Mouse (Mus musculus) heart, embryonic 14.5 days (tissue): ENCODE results near the gene Casp14. TPM values are rescaled to one million over a fixed set of nuclear protein-coding genes. Genes with fewer than 3 reads are reported as not detected.

Experiments
- ATAC-seq: fragments of 200-750 bp; cut with Nextera tagmentation; 2 replicates; pipeline ENCODE4 v1.8.0; 2017; ENCODE audit warnings: low read depth, moderate TSS enrichment; ENCODE audit not compliant: insufficient number of reproducible peaks, insufficient read depth, low FRiP score
- H3K27ac ChIP-seq, 2 experiments: fragments of 200-500 bp in 1 of 2; fragments of 300-500 bp in 1 of 2; sonication (generic) in 1 of 2; replicated peaks in 1 of 2; 2 replicates each; pipeline ENCODE4 v1.5.1; 2012 to 2014; ENCODE audit warnings: low read depth in 2 of 2, low read length in 2 of 2, control low read depth in 1 of 2, mild to moderate bottlenecking in 1 of 2, mixed read lengths in 1 of 2; ENCODE audit not compliant: control insufficient read depth in 1 of 2, insufficient read depth in 1 of 2
- H3K27me3 ChIP-seq: fragments of 300-500 bp; sonication (generic); 2 replicates; pipeline ENCODE4 v1.6.1; 2014; ENCODE audit warnings: mild to moderate bottlenecking, low read length, control low read depth; ENCODE audit not compliant: control insufficient read depth, insufficient read depth
- H3K36me3 ChIP-seq: fragments of 300-500 bp; sonication (generic); 2 replicates; pipeline ENCODE4 v1.6.1; 2014; ENCODE audit warnings: mild to moderate bottlenecking, control low read depth, low read length, mixed read lengths; ENCODE audit not compliant: control insufficient read depth, insufficient read depth
- H3K4me1 ChIP-seq, 2 experiments: fragments of 200-500 bp in 1 of 2; fragments of 300-500 bp in 1 of 2; sonication (generic) in 1 of 2; 2 replicates each; pipeline ENCODE4 v1.6.1; 2012 to 2014; ENCODE audit warnings: low read length in 2 of 2, control low read depth in 1 of 2, mixed read lengths in 1 of 2; ENCODE audit not compliant: control insufficient read depth in 2 of 2, insufficient read depth in 2 of 2
- H3K4me2 ChIP-seq: fragments of 300-500 bp; sonication (generic); 2 replicates; pipeline ENCODE4 v1.6.1; 2014; ENCODE audit warnings: mild to moderate bottlenecking, low read length
- H3K4me3 ChIP-seq, 2 experiments: fragments of 200-500 bp in 1 of 2; fragments of 300-500 bp in 1 of 2; sonication (generic) in 1 of 2; 2 replicates each; pipeline ENCODE4 v1.5.1; 2012 to 2014; ENCODE audit warnings: low read length in 2 of 2, mild to moderate bottlenecking in 2 of 2, control low read depth in 1 of 2, low read depth in 1 of 2, moderate library complexity in 1 of 2; ENCODE audit not compliant: control insufficient read depth in 1 of 2, insufficient read depth in 1 of 2
- H3K9ac ChIP-seq: fragments of 300-500 bp; sonication (generic); 2 replicates; pipeline ENCODE4 v1.6.1; 2014; ENCODE audit warnings: mild to moderate bottlenecking, low read length
- H3K9me3 ChIP-seq: fragments of 300-500 bp; sonication (generic); 2 replicates; pipeline ENCODE4 v1.6.1; 2016; ENCODE audit warnings: low read length, control low read depth; ENCODE audit not compliant: control insufficient read depth
- WGBS: fragments of 180-500 bp; shearing (Covaris S2); extraction: QIAGEN DNeasy Blood & Tissue Kit; methylation state at CpG from one replicate; pipeline ENCODE4 v1.1.7; 2014; 5-methylcytosine and 5-hydroxymethylcytosine counted together
- polyA plus RNA-seq: library from polyadenylated mRNA; unstranded; fragments of >200 nt; fragmentation: Nextera tagmentation; extraction: Ambion mirVana; gene quantifications from 2 replicates; pipeline ENCODE4 v1.2.1, GENCODE M21; 2014

The Casp14 gene
- polyA plus RNA-seq, 1 experiment from 2014 or later = not detected

- ATAC-seq = no peak
- Histone ChIP-seq H3K27ac (no peak overlapping the region), H3K4me3 (no peak overlapping the region), H3K27me3 (peaks cover 10% of the 10 kb centered on the region), H3K4me2 (no peak overlapping the region), H3K4me1 (peaks cover 0 to 5% of the 10 kb centered on the region in 2 experiments; a peak in 2 of 4 replicates), H3K9me3 (no peaks in the 10 kb centered on the region), H3K9ac (no peak overlapping the region), H3K36me3 (no peaks in the 10 kb centered on the region)
- WGBS = 51% methylated on average over 4 of the region's 4 CpGs
These were observed 27.5 kb upstream of the Casp14 start for GRCm38 (mm10) chr10:78745453-78746232.

GRCm38 (mm10) chr10:78743721-78744120 lies 25.6 kb upstream of the Casp14 start:
- Histone ChIP-seq H3K4me3 (no peak overlapping the region), H3K27ac (no peak overlapping the region), H3K9ac (no peak overlapping the region), H3K9me3 (no peaks in the 10 kb centered on the region), H3K4me2 (no peak overlapping the region), H3K4me1 (peaks cover 0 to 5% of the 10 kb centered on the region in 2 experiments; a peak in 2 of 4 replicates), H3K27me3 (peaks cover 7% of the 10 kb centered on the region), H3K36me3 (no peaks in the 10 kb centered on the region)
- no peak for ATAC-seq

GRCm38 (mm10) chr10:78739821-78740220 lies 21.7 kb upstream of the Casp14 start:
- H3K27ac ChIP-seq = no peak overlapping the region
- no peak overlapping the region for H3K9ac ChIP-seq
- no peaks in the 10 kb centered on the region for H3K36me3 ChIP-seq
- H3K9me3 ChIP-seq = no peaks in the 10 kb centered on the region
- H3K27me3 ChIP-seq = no peaks in the 10 kb centered on the region
- WGBS = 65% methylated on average over 4 of the region's 4 CpGs
- H3K4me1 ChIP-seq = no peaks in the 10 kb centered on the region
- no peak overlapping the region for H3K4me2 ChIP-seq
- ATAC-seq = no peak
- H3K4me3 ChIP-seq = no peak overlapping the region

GRCm38 (mm10) chr10:78727876-78728275 lies 9.8 kb upstream of the Casp14 start:
- no peaks in the 10 kb centered on the region for H3K9me3 ChIP-seq
- H3K9ac ChIP-seq = no peak overlapping the region
- 78% methylated on average over 5 of the region's 5 CpGs for WGBS
- no peak overlapping the region for H3K4me2 ChIP-seq
- H3K27ac ChIP-seq = no peak overlapping the region
- ATAC-seq = no peak
- no peaks in the 10 kb centered on the region for H3K36me3 ChIP-seq
- no peaks in the 10 kb centered on the region for H3K27me3 ChIP-seq
- H3K4me1 ChIP-seq = no peaks in the 10 kb centered on the region
- no peak overlapping the region for H3K4me3 ChIP-seq

GRCm38 (mm10) chr10:78727035-78727434 lies 8.9 kb upstream of the Casp14 start:
- no peaks in the 10 kb centered on the region for H3K27me3 ChIP-seq
- no peaks in the 10 kb centered on the region for H3K36me3 ChIP-seq
- no peak overlapping the region for H3K4me3 ChIP-seq
- H3K9ac ChIP-seq = no peak overlapping the region
- 44% methylated on average over 3 of the region's 3 CpGs for WGBS
- H3K9me3 ChIP-seq = no peaks in the 10 kb centered on the region
- no peak for ATAC-seq
- no peak overlapping the region for H3K27ac ChIP-seq
- no peaks in the 10 kb centered on the region for H3K4me1 ChIP-seq
- no peak overlapping the region for H3K4me2 ChIP-seq

GRCm38 (mm10) chr10:78723416-78723815 lies 5.3 kb upstream of the Casp14 start:
- H3K36me3 ChIP-seq = no peaks in the 10 kb centered on the region
- H3K4me1 ChIP-seq = no peaks in the 10 kb centered on the region
- no peaks in the 10 kb centered on the region for H3K27me3 ChIP-seq
- H3K27ac ChIP-seq = no peak overlapping the region
- no peaks in the 10 kb centered on the region for H3K9me3 ChIP-seq
- no peak overlapping the region for H3K4me3 ChIP-seq
- WGBS = 43% methylated on average over 2 of the region's 2 CpGs
- H3K4me2 ChIP-seq = no peak overlapping the region
- no peak for ATAC-seq
- H3K9ac ChIP-seq = no peak overlapping the region

- 63% methylated on average over 2 of the region's 2 CpGs for WGBS
- no peaks in the 10 kb centered on the region for H3K27me3 ChIP-seq
- ATAC-seq = no peak
- no peak overlapping the region for H3K9ac ChIP-seq
- H3K36me3 ChIP-seq = no peaks in the 10 kb centered on the region
- H3K27ac ChIP-seq = no peak overlapping the region
- H3K4me2 ChIP-seq = no peak overlapping the region
- H3K9me3 ChIP-seq = no peaks in the 10 kb centered on the region
- no peaks in the 10 kb centered on the region for H3K4me1 ChIP-seq
- no peak overlapping the region for H3K4me3 ChIP-seq
These were observed 4.6 kb upstream of the Casp14 start for GRCm38 (mm10) chr10:78722654-78723053.

GRCm38 (mm10) chr10:78722036-78722435 lies 3.9 kb upstream of the Casp14 start:
- H3K36me3 ChIP-seq = no peaks in the 10 kb centered on the region
- H3K4me1 ChIP-seq = no peaks in the 10 kb centered on the region
- H3K27me3 ChIP-seq = no peaks in the 10 kb centered on the region
- no peak overlapping the region for H3K9ac ChIP-seq
- no peak overlapping the region for H3K4me3 ChIP-seq
- no peak overlapping the region for H3K4me2 ChIP-seq
- no peak overlapping the region for H3K27ac ChIP-seq
- ATAC-seq = no peak
- H3K9me3 ChIP-seq = no peaks in the 10 kb centered on the region
- WGBS = 71% methylated on average over 5 of the region's 5 CpGs
